Mouse (Mus musculus) forebrain, embryonic 15.5 days (tissue): Measurements from ENCODE around the gene Gm5849. TPM values are rescaled to one million over a fixed set of nuclear protein-coding genes. Genes with fewer than 3 reads are reported as not detected.
"Not testable (repeated sequence)": the region's sequence is repeated elsewhere in the genome, so short reads cannot be mapped to it uniquely, and the experiment has no call there.

Source experiments
- ATAC-seq: fragments of 200-750 bp; cut with Nextera tagmentation; replicated peaks from 2 replicates; pipeline ENCODE4 v1.8.0; 2017; ENCODE audit warnings: mild to moderate bottlenecking, moderate TSS enrichment, moderate library complexity
- H3K27ac ChIP-seq: fragments of 300-500 bp; sonication (generic); replicated peaks from 2 replicates; pipeline ENCODE4 v1.5.1; 2015; ENCODE audit warnings: mild to moderate bottlenecking, inconsistent platforms
- H3K27me3 ChIP-seq: fragments of 300-500 bp; sonication (generic); 2 replicates; pipeline ENCODE4 v1.6.1; 2015; ENCODE audit warnings: inconsistent platforms
- H3K36me3 ChIP-seq: fragments of 300-500 bp; sonication (generic); 2 replicates; pipeline ENCODE4 v1.6.1; 2015; ENCODE audit warnings: mild to moderate bottlenecking, inconsistent platforms
- H3K4me1 ChIP-seq: fragments of 300-500 bp; sonication (generic); 2 replicates; pipeline ENCODE4 v1.6.1; 2015; ENCODE audit warnings: inconsistent platforms
- H3K4me2 ChIP-seq: fragments of 300-500 bp; sonication (generic); replicated peaks from 2 replicates; pipeline ENCODE4 v1.6.1; 2015; ENCODE audit warnings: mild to moderate bottlenecking, inconsistent platforms
- H3K4me3 ChIP-seq: fragments of 300-500 bp; sonication (generic); 2 replicates; pipeline ENCODE4 v1.5.1; 2015; ENCODE audit warnings: mild to moderate bottlenecking, inconsistent platforms
- H3K9ac ChIP-seq: fragments of 300-500 bp; sonication (generic); replicated peaks from 2 replicates; pipeline ENCODE4 v1.6.1; 2015; ENCODE audit warnings: mild to moderate bottlenecking, inconsistent platforms
- H3K9me3 ChIP-seq: fragments of 300-500 bp; sonication (generic); 2 replicates; pipeline ENCODE4 v1.6.1; 2016; ENCODE audit warnings: inconsistent platforms
- WGBS: fragments of 180-500 bp; shearing (Covaris S2); methylation state at CpG from one replicate; pipeline ENCODE4 v1.1.7; 2015; ENCODE audit warnings: mixed read lengths; 5-methylcytosine and 5-hydroxymethylcytosine counted together
- polyA plus RNA-seq: library from polyadenylated mRNA; unstranded; fragments of >200 nt; fragmentation: Nextera tagmentation; extraction: Ambion mirVana; gene quantifications from 2 replicates; pipeline ENCODE4 v1.2.1, GENCODE M21; 2015

Gm5849 gene
- not detected in 2 replicates for polyA plus RNA-seq

GRCm38 (mm10) chr3:90777776-90778175, at the start of gene Gm5849:
Gene Gm5849 (minus strand): TSS chr3:90777876.
- H3K4me3 ChIP-seq, H3K27me3 ChIP-seq, H3K27ac ChIP-seq, H3K9me3 ChIP-seq, H3K36me3 ChIP-seq, H3K9ac ChIP-seq, ATAC-seq, H3K4me2 ChIP-seq, H3K4me1 ChIP-seq: not testable (repeated sequence)
- 84% methylated on average over 1 of the region's 1 CpGs for WGBS

- H3K27me3 ChIP-seq, result no peaks in the 10 kb centered on the region
- no peak for ATAC-seq
- no peaks in the 10 kb centered on the region for H3K4me1 ChIP-seq
- H3K27ac ChIP-seq, result no peak overlapping the region
- no peak overlapping the region for H3K4me3 ChIP-seq
- no peak overlapping the region for H3K4me2 ChIP-seq
- no peaks in the 10 kb centered on the region for H3K36me3 ChIP-seq
- WGBS, result 100% methylated on average over 1 of the region's 1 CpGs
- no peaks in the 10 kb centered on the region for H3K9me3 ChIP-seq
- H3K9ac ChIP-seq, result no peak overlapping the region
Observed at GRCm38 (mm10) chr3:90749658-90750057, 28.0 kb downstream of the Gm5849 start.

GRCm38 (mm10) chr3:90726606-90727005, 51.1 kb downstream of the Gm5849 start, which contains the start of gene Pglyrp4:
Gene Pglyrp4 (plus strand): TSS chr3:90726906.
- H3K4me1 ChIP-seq, result no peaks in the 10 kb centered on the region
- no peak within 1 kb of the TSS for H3K4me3 ChIP-seq
- H3K36me3 ChIP-seq, result no peaks in the 10 kb centered on the region
- H3K27ac ChIP-seq, result no peak within 1 kb of the TSS
- H3K9me3 ChIP-seq, result no peaks in the 10 kb centered on the region
- no peak within 1 kb of the TSS for H3K4me2 ChIP-seq
- H3K27me3 ChIP-seq, result no peaks in the 10 kb centered on the region
- WGBS, result 81% methylated on average over 3 of the region's 3 CpGs
- no peak within 1 kb of the TSS for H3K9ac ChIP-seq
- no peak for ATAC-seq

Other genes starting within 250 kb of the Gm5849 start
- gene S100a16, start 240.6 kb downstream of the Gm5849 start, polyA plus RNA-seq, result 31.7 and 40.0 TPM in 2 replicates
- gene S100a3, start 217.3 kb downstream of the Gm5849 start, polyA plus RNA-seq, result 0.06 and 0.50 TPM in 2 replicates
- gene S100a2, start 187.6 kb downstream of the Gm5849 start, polyA plus RNA-seq, result not detected in 2 replicates
- not detected in 2 replicates for gene Gm42674, start 176.0 kb downstream of the Gm5849 start, polyA plus RNA-seq
- 0.56 and 0.65 TPM in 2 replicates for gene S100a4, start 174.1 kb downstream of the Gm5849 start, polyA plus RNA-seq
- gene S100a5, start 169.4 kb downstream of the Gm5849 start, polyA plus RNA-seq, result not detected in 2 replicates
- gene S100a6, start 165.0 kb downstream of the Gm5849 start, polyA plus RNA-seq, result 12.8 and 18.5 TPM in 2 replicates
- not detected in 2 replicates for gene S100a7a, start 123.9 kb downstream of the Gm5849 start, polyA plus RNA-seq
- 2.8 and 6.1 TPM in 2 replicates for gene S100a8, start 108.9 kb downstream of the Gm5849 start, polyA plus RNA-seq
- gene S100a9, start 82.2 kb downstream of the Gm5849 start, polyA plus RNA-seq, result 2.1 and 2.2 TPM in 2 replicates
- not detected in 2 replicates for gene Pglyrp4, start 51.0 kb downstream of the Gm5849 start, polyA plus RNA-seq